Mouse (Mus musculus) hindbrain, postnatal 0 days (tissue): ENCODE results near the gene Bzw1. TPM values are rescaled to one million over a fixed set of nuclear protein-coding genes. Genes with fewer than 3 reads are reported as not detected.

ENCODE experiments used
- ATAC-seq: fragments of 200-750 bp; cut with Nextera tagmentation; 2 replicates; pipeline ENCODE4 v1.8.0; 2017; ENCODE audit warnings: mild to moderate bottlenecking, moderate TSS enrichment, moderate library complexity
- DNase-seq: peaks from one replicate; pipeline ENCODE4 v3.0.0-alpha.2; 2015; ENCODE audit warnings: low spot score
- H3K27ac ChIP-seq: fragments of 300-500 bp; sonication (generic); 2 replicates; pipeline ENCODE4 v1.5.1; 2014; ENCODE audit warnings: mild to moderate bottlenecking
- H3K27me3 ChIP-seq: fragments of 300-500 bp; sonication (generic); 2 replicates; pipeline ENCODE4 v1.6.1; 2014; ENCODE audit warnings: low read length, mixed read lengths; ENCODE audit not compliant: insufficient read depth
- H3K36me3 ChIP-seq: fragments of 300-500 bp; sonication (generic); 2 replicates; pipeline ENCODE4 v1.6.1; 2014; ENCODE audit warnings: low read length, mixed read lengths; ENCODE audit not compliant: insufficient read depth
- H3K4me1 ChIP-seq: fragments of 300-500 bp; sonication (generic); 2 replicates; pipeline ENCODE4 v1.6.1; 2014; ENCODE audit warnings: antibody characterized with exemption, low read length, mixed read lengths; ENCODE audit not compliant: insufficient read depth
- H3K4me2 ChIP-seq: fragments of 300-500 bp; sonication (generic); 2 replicates; pipeline ENCODE4 v1.6.1; 2014; ENCODE audit warnings: low read depth, mild to moderate bottlenecking, low read length, moderate library complexity, mixed read lengths
- H3K4me3 ChIP-seq: fragments of 300-500 bp; sonication (generic); 2 replicates; pipeline ENCODE4 v1.5.1; 2014; ENCODE audit warnings: low read length
- H3K9ac ChIP-seq: fragments of 300-500 bp; sonication (generic); replicated peaks from 2 replicates; pipeline ENCODE4 v1.6.1; 2014; ENCODE audit warnings: mild to moderate bottlenecking, low read length, moderate library complexity, mixed read lengths
- H3K9me3 ChIP-seq: fragments of 300-500 bp; sonication (generic); 2 replicates; pipeline ENCODE4 v1.6.1; 2016; ENCODE audit warnings: low read length, mixed read lengths
- CTCF ChIP-seq: IDR thresholded peaks from 2 replicates; pipeline ENCODE4 v1.5.1; 2016; ENCODE audit warnings: antibody characterized with exemption, control low read depth, low read depth
- WGBS: fragments of 180-500 bp; shearing (Covaris S2); extraction: QIAGEN DNeasy Blood & Tissue Kit; methylation state at CpG from one replicate; pipeline ENCODE4 v1.1.7; 2014; 5-methylcytosine and 5-hydroxymethylcytosine counted together
- polyA plus RNA-seq: library from polyadenylated mRNA; unstranded; fragments of >200 nt; fragmentation: Nextera tagmentation; extraction: Ambion mirVana; gene quantifications from 2 replicates; pipeline ENCODE4 v1.2.1, GENCODE M21; 2015
- total RNA-seq: library from RNA; depleted of rRNA; stranded (reverse); fragments of >200 nt; gene quantifications from 2 replicates; pipeline ENCODE4 v1.2.3, GENCODE M21; 2014; rRNA removed

The Bzw1 gene
- 160 and 162 TPM in 2 replicates for total RNA-seq
- polyA plus RNA-seq: 343 and 352 TPM in 2 replicates

- Histone ChIP-seq H3K9ac (peak within 1 kb of the TSS; percentile 80), H3K4me3 (peak within 1 kb of the TSS; percentile 57), H3K36me3 (peaks cover 19% of the 10 kb centered on the region; the same call in 1 of the 2 replicates), H3K27me3 (no peaks in the 10 kb centered on the region), H3K9me3 (no peaks in the 10 kb centered on the region), H3K27ac (peak within 1 kb of the TSS; percentile 100), H3K4me1 (peaks cover 9% of the 10 kb centered on the region; the same call in 1 of the 2 replicates), H3K4me2 (peak within 1 kb of the TSS; percentile 66)
- DNase-seq (peak; percentile 97), ATAC-seq (peak; percentile 97)
- no peak for TF ChIP-seq CTCF
- WGBS: under 1% methylated on average over 45 of the region's 61 CpGs
These were observed at the start of gene Bzw1 for GRCm38 (mm10) chr1:58392652-58393283. Bzw1 (plus strand) TSS chr1:58392898.

GRCm38 (mm10) chr1:58343861-58344260, 48.8 kb upstream of the Bzw1 start:
- WGBS: 84% methylated on average over 4 of the region's 4 CpGs
- Histone ChIP-seq H3K4me1 (no peaks in the 10 kb centered on the region), H3K27ac (no peak overlapping the region), H3K9me3 (no peaks in the 10 kb centered on the region), H3K9ac (no peak overlapping the region), H3K36me3 (no peaks in the 10 kb centered on the region), H3K4me3 (no peak overlapping the region), H3K27me3 (no peaks in the 10 kb centered on the region), H3K4me2 (no peak overlapping the region)
- no peak for DNase-seq
- no peak for TF ChIP-seq CTCF
- ATAC-seq: no peak

GRCm38 (mm10) chr1:58344570-58344969, 48.1 kb upstream of the Bzw1 start:
- H3K27me3 ChIP-seq: no peaks in the 10 kb centered on the region

GRCm38 (mm10) chr1:58346159-58346558, 46.5 kb upstream of the Bzw1 start:
- no peak for TF ChIP-seq CTCF
- no peak for ATAC-seq
- no peak overlapping the region for H3K9ac ChIP-seq

More at GRCm38 (mm10) chr1:58344570-58344969, 48.1 kb upstream of the Bzw1 start:
- H3K4me2 ChIP-seq: no peak overlapping the region
- no peak for TF ChIP-seq CTCF
- H3K27ac ChIP-seq: no peak overlapping the region
- H3K4me3 ChIP-seq: no peak overlapping the region
- H3K4me1 ChIP-seq: no peaks in the 10 kb centered on the region
- no peaks in the 10 kb centered on the region for H3K9me3 ChIP-seq
- no peak for ATAC-seq
- H3K9ac ChIP-seq: no peak overlapping the region
- no peaks in the 10 kb centered on the region for H3K36me3 ChIP-seq
- 75% methylated on average over 5 of the region's 5 CpGs for WGBS
- DNase-seq: no peak

GRCm38 (mm10) chr1:58348712-58349111, 44.0 kb upstream of the Bzw1 start:
- no peak overlapping the region for H3K27ac ChIP-seq
- H3K9ac ChIP-seq: no peak overlapping the region
- no peaks in the 10 kb centered on the region for H3K27me3 ChIP-seq
- H3K36me3 ChIP-seq: no peaks in the 10 kb centered on the region
- no peaks in the 10 kb centered on the region for H3K4me1 ChIP-seq
- ATAC-seq (no peak), DNase-seq (no peak)
- 81% methylated on average over 6 of the region's 6 CpGs for WGBS
- no peaks in the 10 kb centered on the region for H3K9me3 ChIP-seq
- TF ChIP-seq CTCF: no peak
- H3K4me3 ChIP-seq: no peak overlapping the region
- H3K4me2 ChIP-seq: no peak overlapping the region

More at GRCm38 (mm10) chr1:58346159-58346558, 46.5 kb upstream of the Bzw1 start:
- Histone ChIP-seq H3K4me1 (no peaks in the 10 kb centered on the region), H3K4me3 (no peak overlapping the region), H3K4me2 (no peak overlapping the region), H3K36me3 (no peaks in the 10 kb centered on the region), H3K27me3 (no peaks in the 10 kb centered on the region), H3K9me3 (no peaks in the 10 kb centered on the region), H3K27ac (no peak overlapping the region)
- DNase-seq: no peak
- 93% methylated on average over 14 of the region's 14 CpGs for WGBS

- WGBS: 77% methylated on average over 4 of the region's 4 CpGs
- Histone ChIP-seq H3K27ac (no peak overlapping the region), H3K27me3 (no peaks in the 10 kb centered on the region), H3K9ac (no peak overlapping the region), H3K36me3 (no peaks in the 10 kb centered on the region), H3K4me1 (no peaks in the 10 kb centered on the region), H3K4me3 (no peak overlapping the region), H3K9me3 (no peaks in the 10 kb centered on the region), H3K4me2 (no peak overlapping the region)
- no peak for TF ChIP-seq CTCF
- no peak for DNase-seq
- ATAC-seq: no peak
These were observed 39.3 kb upstream of the Bzw1 start for GRCm38 (mm10) chr1:58353238-58353893.
